Mouse (Mus musculus): ENCODE measurements at regions not wholly inside any gene's neighbourhood (a gene's known extent, or its start where the extent isn't known, plus 50 kb on each side); places are given as distances from the start of the nearest gene placed in this dataset.

- TF ChIP-seq CTCF (IDR thresholded peaks at IDR 0.05) = no peak
- Histone ChIP-seq H3K27ac (no peak overlapping the region), H3K4me3 (no peak overlapping the region)
- no peak for DNase-seq
- intact Hi-C loops (cut with DNase I) = no loop called here
Observed at GRCm38 (mm10) chr14:25248941-25249340, 210.0 kb upstream of the Zmiz1 start.

- no peak for TF ChIP-seq CTCF (IDR thresholded peaks at IDR 0.05)
Observed at GRCm38 (mm10) chr14:25253016-25253850, 205.8 kb upstream of the Zmiz1 start.

GRCm38 (mm10) chr14:25263121-25263520 lies 195.9 kb upstream of the Zmiz1 start:
- TF ChIP-seq CTCF (IDR thresholded peaks at IDR 0.05) = no peak
- no peak overlapping the region for H3K4me3 ChIP-seq
- H3K27ac ChIP-seq = no peak overlapping the region
- no peak for DNase-seq
- intact Hi-C loops (cut with DNase I) = no loop called here

More at GRCm38 (mm10) chr14:25253016-25253850, 205.8 kb upstream of the Zmiz1 start:
- DNase-seq = no peak
- H3K27ac ChIP-seq = no peak overlapping the region
- H3K4me3 ChIP-seq = no peak overlapping the region
- intact Hi-C loops (cut with DNase I) = no loop called here

GRCm38 (mm10) chr14:25266846-25267245 lies 192.1 kb upstream of the Zmiz1 start:
- H3K4me3 ChIP-seq = no peak overlapping the region
- no peak for TF ChIP-seq CTCF (IDR thresholded peaks at IDR 0.05)
- intact Hi-C loops (cut with DNase I) = no loop called here
- no peak for DNase-seq
- H3K27ac ChIP-seq = no peak overlapping the region

- no peak for TF ChIP-seq CTCF (IDR thresholded peaks at IDR 0.05)
- DNase-seq = no peak
- intact Hi-C loops (cut with DNase I) = no loop called here
- Histone ChIP-seq H3K4me3 (no peak overlapping the region), H3K27ac (no peak overlapping the region)
Observed at GRCm38 (mm10) chr14:25268090-25268631, 190.8 kb upstream of the Zmiz1 start.

- intact Hi-C loops (cut with DNase I) = no loop called here
- H3K4me3 ChIP-seq = no peak overlapping the region
- DNase-seq = no peak
- H3K27ac ChIP-seq = no peak overlapping the region
- no peak for TF ChIP-seq CTCF (IDR thresholded peaks at IDR 0.05)
Observed at GRCm38 (mm10) chr14:25270227-25270876, 188.6 kb upstream of the Zmiz1 start.

GRCm38 (mm10) chr14:25272366-25273156 lies 186.4 kb upstream of the Zmiz1 start:
- Histone ChIP-seq H3K4me3 (no peak overlapping the region), H3K27ac (no peak overlapping the region)
- no peak for TF ChIP-seq CTCF (IDR thresholded peaks at IDR 0.05)
- intact Hi-C loops (cut with DNase I) = no loop called here
- DNase-seq = no peak

- no peak overlapping the region for H3K27ac ChIP-seq
- no peak for TF ChIP-seq CTCF (IDR thresholded peaks at IDR 0.05)
- intact Hi-C loops (cut with DNase I) = no loop called here
- H3K4me3 ChIP-seq = no peak overlapping the region
- DNase-seq = no peak
Observed at GRCm38 (mm10) chr14:25279751-25280150, 179.2 kb upstream of the Zmiz1 start.

- TF ChIP-seq CTCF (IDR thresholded peaks at IDR 0.05) = no peak
- Histone ChIP-seq H3K27ac (no peak overlapping the region), H3K4me3 (no peak overlapping the region)
- no peak for DNase-seq
- intact Hi-C loops (cut with DNase I) = no loop called here
Observed at GRCm38 (mm10) chr14:25292557-25292956, 166.4 kb upstream of the Zmiz1 start.

GRCm38 (mm10) chr14:25294226-25294625 lies 164.8 kb upstream of the Zmiz1 start:
- no peak for DNase-seq
- H3K4me3 ChIP-seq = no peak overlapping the region
- H3K27ac ChIP-seq = no peak overlapping the region
- intact Hi-C loops (cut with DNase I) = no loop called here
- no peak for TF ChIP-seq CTCF (IDR thresholded peaks at IDR 0.05)

- TF ChIP-seq CTCF (IDR thresholded peaks at IDR 0.05) = no peak
- no peak for DNase-seq
- intact Hi-C loops (cut with DNase I) = no loop called here
- H3K4me3 ChIP-seq = no peak overlapping the region
- H3K27ac ChIP-seq = no peak overlapping the region
Observed at GRCm38 (mm10) chr14:25295688-25296350, 163.2 kb upstream of the Zmiz1 start.

GRCm38 (mm10) chr14:25299673-25300190 lies 159.3 kb upstream of the Zmiz1 start:
- H3K4me3 ChIP-seq = no peak overlapping the region
- intact Hi-C loops (cut with DNase I) = loop anchor here (5.0 kb wide), 2 partner anchors 72 to 182 kb away; no protein-coding TSS in a partner anchor
- H3K27ac ChIP-seq = no peak overlapping the region
- no peak for TF ChIP-seq CTCF (IDR thresholded peaks at IDR 0.05)
- no peak for DNase-seq
